Mouse (Mus musculus) layer of hippocampus, adult 11-12 months (tissue): Measurements from ENCODE around the gene Ptger2.

Experiments
- DNase-seq: peaks from one replicate; pipeline ENCODE4 v3.0.0; 2022; ENCODE audit warnings: low spot score

The Ptger2 gene

GRCm38 (mm10) chr14:45049689-45050418 lies 61.9 kb downstream of the Ptger2 start:
- peak; percentile 23 for DNase-seq

- no peak for DNase-seq
These were observed 62.4 kb downstream of the Ptger2 start for GRCm38 (mm10) chr14:45050419-45050776.

GRCm38 (mm10) chr14:45051116-45051515 lies 63.1 kb downstream of the Ptger2 start:
- DNase-seq: no peak
